Mouse (Mus musculus): ENCODE results near the gene Tymp.

DNA sequence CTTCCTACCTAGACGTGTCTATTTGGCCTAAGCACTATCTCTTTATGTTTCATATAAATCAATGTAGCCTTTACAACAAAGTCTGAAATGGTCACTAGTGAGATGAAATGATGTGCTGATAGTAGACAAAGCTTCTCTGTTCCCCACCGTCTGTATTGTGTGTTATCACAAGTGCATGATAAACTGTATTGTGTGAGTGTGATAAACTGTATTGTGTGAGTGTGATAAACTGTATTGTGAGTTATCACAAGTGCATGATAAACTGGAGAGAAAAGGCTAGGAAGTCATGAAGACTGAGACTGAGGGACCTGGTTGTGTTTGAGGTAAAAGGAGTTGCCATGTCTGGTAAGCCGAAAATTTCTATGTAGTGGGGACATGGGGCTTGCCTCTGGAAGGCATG lies 18.1 kb downstream of the Tymp start:
- TF ChIP-seq EP300 (optimal IDR thresholded peaks at IDR 0.05) (no peak), CTCF (IDR thresholded peaks at IDR 0.05; ENCODE audit: low read depth) (no peak)
